Mouse (Mus musculus): ENCODE data around the gene Slc22a2.

GRCm38 (mm10) chr17:12575391-12575790 is 8.5 kb upstream of the Slc22a2 start:
- TF ChIP-seq HCFC1 (IDR thresholded peaks at IDR 0.05; ENCODE audit: borderline replicate concordance, insufficient read depth, low read length) (no peak), CHD2 (IDR thresholded peaks at IDR 0.05; ENCODE audit: low read depth, low read length) (no peak), ZC3H11A (IDR thresholded peaks at IDR 0.05; ENCODE audit: borderline replicate concordance, low read depth, low read length) (no peak)
